24 mouse cellular contexts compared by ENCODE assay signal in genomic region chr13:92051216-92051615, GRCm38 (mm10).
"Had no signal": no experiment of that assay in that cellular context is flagged by ENCODE, and none has a peak within 500 bp of the region (broad histone marks: within the 10 kb centered on the region; RNA-seq: fewer than 3 reads in every experiment).

No protein-coding gene starts in this region.

- H3K27ac ChIP-seq: gastrocnemius, adult 2 months; heart, embryonic 10.5 days; hindbrain, embryonic 10.5 days; hindbrain, embryonic 12.5 days; hindbrain, embryonic 14.5 days; intestine, embryonic 15.5 days; layer of hippocampus, adult 2 months; left cerebral cortex, adult 2 months had no signal

- H3K9me3 ChIP-seq: heart, embryonic 10.5 days; heart, embryonic 12.5 days; hindbrain, embryonic 10.5 days; hindbrain, embryonic 12.5 days; intestine, embryonic 15.5 days had no signal

- H3K4me2 ChIP-seq: heart, embryonic 12.5 days; hindbrain, embryonic 12.5 days; hindbrain, embryonic 14.5 days; intestine, embryonic 15.5 days; liver, embryonic 11.5 days had no signal

- DNase-seq: gastrocnemius, adult 2 months; gastrocnemius, postnatal 10 days; gastrocnemius, postnatal 25 days; heart, adult 18-20 months; heart, postnatal 10 days; heart, postnatal 4 days; kidney, adult 18-20 months; kidney, adult 8-10 months; kidney, postnatal 10 days; kidney, postnatal 25 days; kidney, postnatal 4 days; liver had no signal

- H3K4me1 ChIP-seq: heart, embryonic 10.5 days; heart, embryonic 12.5 days; hindbrain, embryonic 10.5 days; hindbrain, embryonic 12.5 days; intestine, embryonic 15.5 days had no signal

- ATAC-seq: hindbrain, embryonic 16.5 days; inflammation-experienced regulatory T-cells, adult 6 months; intestine, embryonic 15.5 days; intestine, postnatal 0 days had no signal

- H3K4me3 ChIP-seq: gastrocnemius, adult 2 months; heart, embryonic 10.5 days; heart, embryonic 12.5 days; hindbrain, embryonic 10.5 days; hindbrain, embryonic 12.5 days; intestine, embryonic 15.5 days; layer of hippocampus, adult 2 months; left cerebral cortex, adult 2 months had no signal

- H3K9ac ChIP-seq: heart, embryonic 12.5 days; hindbrain, embryonic 12.5 days; hindbrain, embryonic 14.5 days; intestine, embryonic 15.5 days had no signal

- H3K36me3 ChIP-seq: heart, embryonic 10.5 days; heart, embryonic 12.5 days; hindbrain, embryonic 10.5 days; hindbrain, embryonic 12.5 days; intestine, embryonic 15.5 days had no signal

- H3K27me3 ChIP-seq: heart, embryonic 12.5 days; hindbrain, embryonic 12.5 days; intestine, embryonic 15.5 days had no signal
